Mouse (Mus musculus): Measurements from ENCODE around the gene Dync2h1. TPM values are rescaled to one million over a fixed set of nuclear protein-coding genes. Genes with fewer than 3 reads are reported as not detected.

Dync2h1 gene
- polyA plus RNA-seq, 1 experiment from 2014 or later, result 8.0 TPM

DNA sequence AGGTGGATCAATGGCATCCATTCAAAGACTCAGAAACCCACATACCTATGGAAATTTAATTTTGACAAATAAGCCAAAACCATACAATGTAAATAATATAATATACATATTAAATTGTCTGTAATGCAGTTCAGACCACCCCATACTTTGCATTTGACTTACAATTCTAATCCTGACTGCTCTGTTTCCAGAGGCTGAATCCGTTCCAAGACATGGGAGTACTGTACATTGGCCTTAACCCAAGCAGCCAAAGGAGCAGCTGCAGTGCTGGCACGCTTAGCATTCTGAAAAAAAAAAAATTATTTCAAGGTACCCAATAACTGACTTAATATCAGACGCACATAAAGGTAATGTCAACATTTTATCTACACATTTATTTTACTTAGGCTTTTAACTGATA, 113.4 kb downstream of the Dync2h1 start:
- ATAC-seq (replicated peaks; ENCODE audit: low FRiP score) (no peak), DNase-seq (ENCODE audit: low spot score) (no peak)
- Histone ChIP-seq H3K36me3 (ENCODE audit: control insufficient read depth, insufficient read depth, low read length) (no peaks in the 10 kb centered on the region), H3K4me2 (no peak overlapping the region), H3K9ac (ENCODE audit: low read depth, low read length) (no peak overlapping the region), H3K9me3 (ENCODE audit: control insufficient read depth, low read length) (no peaks in the 10 kb centered on the region), H3K27me3 (replicated peaks; ENCODE audit: control insufficient read depth, insufficient read depth, low read length) (no peaks in the 10 kb centered on the region), H3K27ac (ENCODE audit: low read depth, low read length) (no peak overlapping the region), H3K4me1 (replicated peaks; ENCODE audit: control insufficient read depth, insufficient read depth, low read length) (no peaks in the 10 kb centered on the region), H3K4me3 (ENCODE audit: low read depth, low read length) (no peak overlapping the region)
- 80% methylated on average over 3 of the region's 3 CpGs for WGBS

DNA sequence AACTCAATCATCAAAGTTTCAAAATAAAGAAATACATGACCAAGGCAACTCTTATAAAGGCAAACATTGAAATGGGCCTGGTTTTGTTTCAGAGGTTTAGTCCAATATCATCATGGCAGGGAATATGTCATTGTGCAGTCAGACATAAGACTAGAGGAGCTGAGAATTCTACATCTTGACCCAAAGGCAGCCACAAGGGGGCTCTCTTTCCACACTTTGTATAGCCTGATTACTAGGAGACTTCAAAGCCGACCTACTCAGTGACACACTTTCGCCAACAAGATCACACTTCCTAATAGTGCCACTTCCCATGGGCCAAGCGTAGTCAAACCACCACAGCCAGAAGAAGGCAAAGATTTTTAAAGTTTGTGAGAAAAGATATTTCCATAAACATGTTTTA, 133.7 kb downstream of the Dync2h1 start:
- DNase-seq (ENCODE audit: low spot score) (no peak), ATAC-seq (replicated peaks; ENCODE audit: low FRiP score) (0 out of 2 replicates have a peak, but pooled peaks have one; percentile 4)
- H3K9ac ChIP-seq (ENCODE audit: low read depth, low read length), result no peak overlapping the region
- no peaks in the 10 kb centered on the region for H3K4me1 ChIP-seq (replicated peaks; ENCODE audit: control insufficient read depth, insufficient read depth, low read length)
- H3K4me3 ChIP-seq (ENCODE audit: low read depth, low read length), result no peak overlapping the region
- no peaks in the 10 kb centered on the region for H3K9me3 ChIP-seq (ENCODE audit: control insufficient read depth, low read length)
- no peaks in the 10 kb centered on the region for H3K36me3 ChIP-seq (ENCODE audit: control insufficient read depth, insufficient read depth, low read length)
- H3K4me2 ChIP-seq, result no peak overlapping the region
- H3K27ac ChIP-seq (ENCODE audit: low read depth, low read length), result no peak overlapping the region
- H3K27me3 ChIP-seq (replicated peaks; ENCODE audit: control insufficient read depth, insufficient read depth, low read length), result no peaks in the 10 kb centered on the region
- WGBS, result 80% methylated on average over 3 of the region's 3 CpGs

DNA sequence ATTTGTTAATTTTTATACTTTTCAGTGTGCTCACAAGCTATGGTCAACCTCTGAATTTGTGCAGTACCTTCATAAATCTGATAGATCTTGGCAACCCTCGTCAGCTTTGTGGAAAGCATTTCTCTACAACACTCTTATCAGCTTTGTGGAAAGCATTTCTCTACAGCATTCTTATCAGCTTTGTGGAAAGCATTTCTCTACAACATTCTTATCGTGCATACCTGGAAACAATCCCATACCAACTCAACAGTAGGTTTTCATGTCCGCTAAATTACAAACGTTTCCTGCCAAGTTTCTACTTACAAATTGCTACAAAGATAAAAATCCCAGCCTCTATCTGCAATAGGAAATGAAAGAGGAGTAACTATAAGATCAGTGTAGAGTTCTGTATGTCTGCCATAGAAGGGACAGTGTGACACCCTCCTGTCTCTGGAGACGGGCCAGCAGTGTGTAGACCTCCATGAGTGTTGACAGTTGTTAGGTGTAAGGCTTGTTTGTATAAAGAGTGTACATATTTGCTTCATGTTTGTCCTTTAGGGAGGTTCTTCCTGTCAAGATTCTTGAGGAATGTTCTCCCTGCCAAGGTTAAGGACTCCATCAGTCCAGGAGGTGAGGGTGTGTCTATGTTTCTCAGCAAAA, 141.5 kb downstream of the Dync2h1 start:
- ATAC-seq (replicated peaks; ENCODE audit: low FRiP score), result no peak
- WGBS, result 74% methylated on average over 5 of the region's 5 CpGs

DNA sequence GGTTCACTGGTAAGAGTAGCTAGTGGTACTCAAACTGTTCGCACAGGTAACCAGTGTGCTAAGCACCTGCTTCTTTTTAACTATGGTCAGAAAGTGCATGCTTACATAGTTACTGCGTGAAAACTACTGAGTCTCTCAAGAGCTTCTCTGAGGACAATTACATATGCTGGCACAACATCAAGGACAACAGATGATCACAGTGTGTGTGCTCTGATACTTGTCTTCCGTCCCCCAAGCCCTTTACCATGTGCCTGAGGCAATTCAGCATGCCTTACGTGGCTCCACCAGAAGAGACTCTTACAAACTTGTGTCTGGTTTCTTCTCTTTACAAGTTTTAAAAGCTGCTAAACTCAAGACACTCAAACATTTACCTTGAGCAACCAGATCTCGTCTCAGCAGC, 143.0 kb downstream of the Dync2h1 start:
- H3K36me3 ChIP-seq (ENCODE audit: control insufficient read depth, insufficient read depth, low read length), result no peaks in the 10 kb centered on the region
- 89% methylated on average over 5 of the region's 5 CpGs for WGBS
- no peaks in the 10 kb centered on the region for H3K27me3 ChIP-seq (replicated peaks; ENCODE audit: control insufficient read depth, insufficient read depth, low read length)
- H3K4me3 ChIP-seq (ENCODE audit: low read depth, low read length), result no peak overlapping the region
- H3K9me3 ChIP-seq (ENCODE audit: control insufficient read depth, low read length), result no peaks in the 10 kb centered on the region
- no peak overlapping the region for H3K27ac ChIP-seq (ENCODE audit: low read depth, low read length)
- DNase-seq (ENCODE audit: low spot score) (no peak), ATAC-seq (replicated peaks; ENCODE audit: low FRiP score) (no peak)
- H3K4me1 ChIP-seq (replicated peaks; ENCODE audit: control insufficient read depth, insufficient read depth, low read length), result no peaks in the 10 kb centered on the region
- no peak overlapping the region for H3K9ac ChIP-seq (ENCODE audit: low read depth, low read length)
- H3K4me2 ChIP-seq, result no peak overlapping the region

More for the DNA sequence above, 141.5 kb downstream of the Dync2h1 start:
- Histone ChIP-seq H3K9ac (ENCODE audit: low read depth, low read length) (no peak overlapping the region), H3K4me3 (ENCODE audit: low read depth, low read length) (no peak overlapping the region), H3K4me1 (replicated peaks; ENCODE audit: control insufficient read depth, insufficient read depth, low read length) (no peaks in the 10 kb centered on the region), H3K9me3 (ENCODE audit: control insufficient read depth, low read length) (no peaks in the 10 kb centered on the region), H3K4me2 (no peak overlapping the region), H3K27ac (ENCODE audit: low read depth, low read length) (no peak overlapping the region), H3K36me3 (ENCODE audit: control insufficient read depth, insufficient read depth, low read length) (no peaks in the 10 kb centered on the region), H3K27me3 (replicated peaks; ENCODE audit: control insufficient read depth, insufficient read depth, low read length) (no peaks in the 10 kb centered on the region)
- DNase-seq (ENCODE audit: low spot score), result no peak

DNA sequence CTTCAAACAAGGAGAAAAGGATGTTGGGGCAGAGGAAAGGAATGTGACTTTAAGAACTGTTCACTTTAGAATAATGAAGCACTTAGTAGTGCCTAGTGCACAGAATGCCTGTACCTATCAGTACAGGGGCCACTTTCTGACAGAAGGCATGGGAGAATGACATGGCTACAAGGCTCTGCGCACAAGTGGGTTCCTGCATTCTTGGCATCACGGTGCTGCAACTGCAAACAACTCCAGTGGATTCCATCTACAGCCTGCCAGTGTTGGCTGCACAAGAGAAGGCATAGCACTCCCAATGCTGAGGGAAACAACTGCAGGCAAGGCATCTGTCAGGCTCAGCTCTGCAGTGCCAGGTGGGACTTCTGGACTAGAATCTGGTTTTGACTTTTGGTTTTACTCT, 151.7 kb downstream of the Dync2h1 start:
- H3K4me3 ChIP-seq (ENCODE audit: low read depth, low read length), result no peak overlapping the region
- H3K27me3 ChIP-seq (replicated peaks; ENCODE audit: control insufficient read depth, insufficient read depth, low read length), result no peaks in the 10 kb centered on the region
- DNase-seq (ENCODE audit: low spot score) (no peak), ATAC-seq (replicated peaks; ENCODE audit: low FRiP score) (no peak)
- no peak overlapping the region for H3K27ac ChIP-seq (ENCODE audit: low read depth, low read length)
- H3K4me2 ChIP-seq, result no peak overlapping the region
- no peaks in the 10 kb centered on the region for H3K36me3 ChIP-seq (ENCODE audit: control insufficient read depth, insufficient read depth, low read length)
- no peaks in the 10 kb centered on the region for H3K9me3 ChIP-seq (ENCODE audit: control insufficient read depth, low read length)
- no peaks in the 10 kb centered on the region for H3K4me1 ChIP-seq (replicated peaks; ENCODE audit: control insufficient read depth, insufficient read depth, low read length)
- WGBS, result 88% methylated on average over 2 of the region's 2 CpGs
- no peak overlapping the region for H3K9ac ChIP-seq (ENCODE audit: low read depth, low read length)

DNA sequence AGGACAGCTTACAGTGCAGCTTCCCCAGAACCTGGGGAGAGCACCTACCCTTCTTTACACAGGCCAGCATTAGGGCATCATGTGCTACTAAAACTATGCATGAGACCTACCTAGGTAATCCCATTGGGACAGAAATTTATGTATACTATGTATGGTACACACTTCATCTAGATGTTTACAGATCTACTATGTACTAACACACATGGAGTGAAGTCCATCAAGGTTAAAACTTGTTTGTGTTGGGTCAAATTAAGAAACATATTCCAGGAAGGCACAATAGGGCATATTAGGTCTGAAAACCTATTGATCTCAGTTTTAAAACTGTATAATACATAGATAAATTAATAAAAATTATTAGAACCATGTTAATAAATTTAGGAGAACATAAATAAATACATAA, 168.6 kb downstream of the Dync2h1 start:
- Histone ChIP-seq H3K9ac (ENCODE audit: low read depth, low read length) (no peak overlapping the region), H3K27me3 (replicated peaks; ENCODE audit: control insufficient read depth, insufficient read depth, low read length) (no peaks in the 10 kb centered on the region), H3K4me1 (replicated peaks; ENCODE audit: control insufficient read depth, insufficient read depth, low read length) (no peaks in the 10 kb centered on the region), H3K27ac (ENCODE audit: low read depth, low read length) (no peak overlapping the region), H3K4me3 (ENCODE audit: low read depth, low read length) (no peak overlapping the region), H3K9me3 (ENCODE audit: control insufficient read depth, low read length) (no peaks in the 10 kb centered on the region), H3K36me3 (ENCODE audit: control insufficient read depth, insufficient read depth, low read length) (no peaks in the 10 kb centered on the region), H3K4me2 (no peak overlapping the region)
- DNase-seq (ENCODE audit: low spot score), result no peak
- no peak for ATAC-seq (replicated peaks; ENCODE audit: low FRiP score)

DNA sequence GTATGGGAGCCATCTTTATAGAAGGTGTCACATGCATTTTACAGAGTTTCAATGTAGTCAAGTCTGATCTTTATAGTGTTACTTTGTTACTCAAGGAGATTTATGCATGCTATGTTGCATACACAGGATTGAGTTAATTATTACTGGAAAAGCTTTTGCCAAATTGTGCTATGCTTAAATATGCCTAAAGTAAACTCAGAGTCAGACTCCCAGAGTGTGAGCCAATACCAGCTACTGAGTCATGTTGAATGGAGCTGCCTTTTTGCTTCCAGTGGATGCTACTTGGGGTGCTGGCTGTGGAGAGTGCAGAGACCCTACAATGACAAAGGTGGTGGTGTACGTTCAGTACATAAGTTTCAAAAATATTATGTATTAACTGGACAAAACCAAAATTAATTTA, 169.5 kb downstream of the Dync2h1 start:
- H3K9me3 ChIP-seq (ENCODE audit: control insufficient read depth, low read length), result no peaks in the 10 kb centered on the region
- H3K27ac ChIP-seq (ENCODE audit: low read depth, low read length), result no peak overlapping the region
- no peak overlapping the region for H3K9ac ChIP-seq (ENCODE audit: low read depth, low read length)
- no peaks in the 10 kb centered on the region for H3K27me3 ChIP-seq (replicated peaks; ENCODE audit: control insufficient read depth, insufficient read depth, low read length)
- no peaks in the 10 kb centered on the region for H3K36me3 ChIP-seq (ENCODE audit: control insufficient read depth, insufficient read depth, low read length)
- no peaks in the 10 kb centered on the region for H3K4me1 ChIP-seq (replicated peaks; ENCODE audit: control insufficient read depth, insufficient read depth, low read length)
- DNase-seq (ENCODE audit: low spot score) (no peak), ATAC-seq (replicated peaks; ENCODE audit: low FRiP score) (no peak)
- no peak overlapping the region for H3K4me2 ChIP-seq
- 86% methylated on average over 1 of the region's 1 CpGs for WGBS
- H3K4me3 ChIP-seq (ENCODE audit: low read depth, low read length), result no peak overlapping the region

DNA sequence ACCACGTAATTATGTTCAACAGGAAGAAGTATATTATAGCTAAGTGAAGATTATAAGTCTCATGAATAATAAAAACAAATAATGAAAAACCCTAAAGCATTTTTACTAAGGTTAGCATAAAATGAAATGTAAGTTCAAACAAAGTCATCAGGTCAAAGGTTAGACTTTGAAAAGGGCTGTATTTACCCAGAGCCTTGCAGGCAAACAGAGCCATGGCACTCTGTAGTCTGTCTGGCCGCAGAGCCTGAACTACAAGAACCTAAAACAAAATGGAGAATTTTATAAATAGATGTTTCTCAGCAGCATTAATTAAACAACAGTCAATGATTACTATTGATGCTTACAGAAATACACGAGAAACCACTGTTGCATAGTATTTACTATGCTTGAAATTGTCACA, 174.5 kb downstream of the Dync2h1 start:
- H3K9me3 ChIP-seq (ENCODE audit: control insufficient read depth, low read length), result no peaks in the 10 kb centered on the region
- no peak overlapping the region for H3K4me2 ChIP-seq
- 73% methylated on average over 3 of the region's 3 CpGs for WGBS
- H3K9ac ChIP-seq (ENCODE audit: low read depth, low read length), result no peak overlapping the region
- H3K27me3 ChIP-seq (replicated peaks; ENCODE audit: control insufficient read depth, insufficient read depth, low read length), result no peaks in the 10 kb centered on the region
- no peak overlapping the region for H3K4me3 ChIP-seq (ENCODE audit: low read depth, low read length)
- DNase-seq (ENCODE audit: low spot score) (no peak), ATAC-seq (replicated peaks; ENCODE audit: low FRiP score) (no peak; the same call in 1 of the 2 replicates)
- no peaks in the 10 kb centered on the region for H3K4me1 ChIP-seq (replicated peaks; ENCODE audit: control insufficient read depth, insufficient read depth, low read length)
- no peaks in the 10 kb centered on the region for H3K36me3 ChIP-seq (ENCODE audit: control insufficient read depth, insufficient read depth, low read length)
- H3K27ac ChIP-seq (ENCODE audit: low read depth, low read length), result no peak overlapping the region

DNA sequence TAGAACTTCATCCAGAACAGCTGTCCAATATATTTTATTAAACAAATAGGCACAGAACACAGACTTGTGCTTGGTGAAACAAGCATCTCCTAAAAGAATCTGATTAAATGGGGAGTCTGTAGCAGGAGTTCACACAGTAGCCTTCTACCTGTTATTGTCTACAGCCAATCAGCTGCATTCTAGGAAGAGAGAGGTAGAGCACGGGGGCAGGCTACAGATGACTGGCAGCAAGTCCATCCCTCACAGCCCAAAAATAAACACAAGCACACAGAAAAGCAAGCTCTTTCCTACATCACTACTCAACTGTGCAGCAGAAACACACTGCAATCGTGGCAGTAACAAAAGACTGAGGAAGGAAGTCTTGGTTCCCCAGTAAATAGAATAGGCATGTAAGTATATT, 189.4 kb downstream of the Dync2h1 start:
- ATAC-seq (replicated peaks; ENCODE audit: low FRiP score) (no peak), DNase-seq (ENCODE audit: low spot score) (no peak)
- no peaks in the 10 kb centered on the region for H3K27me3 ChIP-seq (replicated peaks; ENCODE audit: control insufficient read depth, insufficient read depth, low read length)
- H3K36me3 ChIP-seq (ENCODE audit: control insufficient read depth, insufficient read depth, low read length), result no peaks in the 10 kb centered on the region
- H3K4me3 ChIP-seq (ENCODE audit: low read depth, low read length), result no peak overlapping the region
- H3K9me3 ChIP-seq (ENCODE audit: control insufficient read depth, low read length), result no peaks in the 10 kb centered on the region
- no peak overlapping the region for H3K4me2 ChIP-seq
- no peaks in the 10 kb centered on the region for H3K4me1 ChIP-seq (replicated peaks; ENCODE audit: control insufficient read depth, insufficient read depth, low read length)
- H3K27ac ChIP-seq (ENCODE audit: low read depth, low read length), result no peak overlapping the region
- WGBS, result 62% methylated on average over 2 of the region's 2 CpGs
- H3K9ac ChIP-seq (ENCODE audit: low read depth, low read length), result no peak overlapping the region

All from liver, embryonic 11.5 days (tissue).